Mouse (Mus musculus) hindbrain, embryonic 16.5 days (tissue): ENCODE results near the gene P2rx5. TPM values are rescaled to one million over a fixed set of nuclear protein-coding genes. Genes with fewer than 3 reads are reported as not detected.

Experiments
- ATAC-seq: fragments of 200-750 bp; cut with Nextera tagmentation; 2 replicates; pipeline ENCODE4 v1.8.0; 2017; ENCODE audit warnings: moderate TSS enrichment, moderate library complexity
- H3K27ac ChIP-seq: fragments of 300-500 bp; sonication (generic); 2 replicates; pipeline ENCODE4 v1.5.1; 2014; ENCODE audit warnings: low read depth, mild to moderate bottlenecking, control low read depth, low read length, moderate library complexity
- H3K27me3 ChIP-seq: fragments of 300-500 bp; sonication (generic); replicated peaks from 2 replicates; pipeline ENCODE4 v1.6.1; 2014; ENCODE audit warnings: low read length; ENCODE audit not compliant: control insufficient read depth, insufficient read depth
- H3K36me3 ChIP-seq: fragments of 300-500 bp; sonication (generic); 2 replicates; pipeline ENCODE4 v1.6.1; 2014; ENCODE audit warnings: mild to moderate bottlenecking, low read length, moderate library complexity, mixed read lengths; ENCODE audit not compliant: control insufficient read depth, insufficient read depth
- H3K4me1 ChIP-seq: fragments of 300-500 bp; sonication (generic); 2 replicates; pipeline ENCODE4 v1.6.1; 2014; ENCODE audit warnings: low read depth, low read length; ENCODE audit not compliant: control insufficient read depth, insufficient read depth
- H3K4me2 ChIP-seq: fragments of 300-500 bp; sonication (generic); 2 replicates; pipeline ENCODE4 v1.6.1; 2014; ENCODE audit warnings: mild to moderate bottlenecking, low read length, control low read depth, moderate library complexity
- H3K4me3 ChIP-seq: fragments of 300-500 bp; sonication (generic); 2 replicates; pipeline ENCODE4 v1.5.1; 2014; ENCODE audit warnings: mild to moderate bottlenecking, low read length, control low read depth, moderate library complexity
- H3K9ac ChIP-seq: fragments of 300-500 bp; sonication (generic); 2 replicates; pipeline ENCODE4 v1.6.1; 2014; ENCODE audit warnings: low read depth, mild to moderate bottlenecking, control low read depth, low read length, moderate library complexity
- H3K9me3 ChIP-seq: fragments of 300-500 bp; sonication (generic); 2 replicates; pipeline ENCODE4 v1.6.1; 2014; ENCODE audit warnings: mild to moderate bottlenecking, low read length, moderate library complexity; ENCODE audit not compliant: control insufficient read depth
- WGBS: fragments of 180-500 bp; shearing (Covaris S2); extraction: QIAGEN DNeasy Blood & Tissue Kit; methylation state at CpG from one replicate; pipeline ENCODE4 v1.1.7; 2014; 5-methylcytosine and 5-hydroxymethylcytosine counted together
- polyA plus RNA-seq: library from polyadenylated mRNA; unstranded; fragments of >200 nt; fragmentation: Nextera tagmentation; extraction: Ambion mirVana; gene quantifications from 2 replicates; pipeline ENCODE4 v1.2.1, GENCODE M21; 2015

Gene P2rx5
- 0.39 and 0.60 TPM in 2 replicates for polyA plus RNA-seq

DNA sequence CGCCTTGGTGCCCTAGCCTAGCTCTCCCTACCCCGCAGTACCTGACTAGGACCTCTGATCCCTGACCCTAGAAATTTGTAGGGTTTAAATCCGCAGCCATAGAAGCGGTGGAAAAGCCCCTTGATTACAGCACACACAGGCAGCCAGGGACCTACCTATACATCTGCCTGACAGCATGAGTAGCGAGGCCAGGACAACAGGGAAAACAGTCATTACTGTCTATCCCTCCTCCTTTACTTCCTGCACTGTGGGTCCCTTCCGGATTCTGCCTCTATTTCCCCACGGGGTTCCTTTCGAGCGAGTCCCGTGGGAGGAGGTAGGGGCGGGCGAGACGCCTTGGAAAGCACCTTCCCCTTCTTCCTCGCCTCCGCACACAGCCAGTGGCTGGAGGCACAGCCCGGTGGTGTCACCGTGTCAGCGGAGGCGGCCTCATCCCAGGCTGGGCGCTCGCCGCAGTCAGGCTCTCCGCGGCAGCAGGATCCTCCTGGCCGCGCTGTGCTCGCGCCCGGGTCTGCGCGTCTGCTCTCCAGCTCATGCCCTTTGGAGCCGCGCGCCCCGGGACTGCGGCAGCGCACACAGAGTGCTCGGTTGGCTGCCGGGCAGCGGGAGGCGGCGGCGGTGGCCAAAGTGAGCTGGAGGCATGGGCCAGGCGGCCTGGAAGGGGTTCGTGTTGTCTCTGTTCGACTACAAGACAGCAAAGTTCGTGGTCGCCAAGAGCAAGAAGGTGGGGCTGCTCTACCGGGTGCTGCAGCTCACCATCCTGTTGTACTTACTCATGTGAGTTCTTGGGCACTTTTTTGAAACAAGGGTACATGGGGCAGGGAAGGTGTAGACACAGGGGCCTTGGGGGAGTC lies at the start of gene P2rx5:
Gene P2rx5 (plus strand): TSS at position 465 of the 854 bp plus-strand sequence.
- H3K27ac ChIP-seq = no peak within 1 kb of the TSS
- WGBS = 3% methylated on average over 49 of the region's 49 CpGs
- ATAC-seq = peak; percentile 81
- H3K9me3 ChIP-seq = no peaks in the 10 kb centered on the region
- H3K36me3 ChIP-seq = no peaks in the 10 kb centered on the region
- peak within 1 kb of the TSS; percentile 53 for H3K9ac ChIP-seq
- H3K27me3 ChIP-seq = peaks cover 8% of the 10 kb centered on the region; the same call in 1 of the 2 replicates
- H3K4me2 ChIP-seq = peak within 1 kb of the TSS; percentile 72
- peak within 1 kb of the TSS; percentile 44 for H3K4me3 ChIP-seq
- peaks cover 7% of the 10 kb centered on the region for H3K4me1 ChIP-seq

DNA sequence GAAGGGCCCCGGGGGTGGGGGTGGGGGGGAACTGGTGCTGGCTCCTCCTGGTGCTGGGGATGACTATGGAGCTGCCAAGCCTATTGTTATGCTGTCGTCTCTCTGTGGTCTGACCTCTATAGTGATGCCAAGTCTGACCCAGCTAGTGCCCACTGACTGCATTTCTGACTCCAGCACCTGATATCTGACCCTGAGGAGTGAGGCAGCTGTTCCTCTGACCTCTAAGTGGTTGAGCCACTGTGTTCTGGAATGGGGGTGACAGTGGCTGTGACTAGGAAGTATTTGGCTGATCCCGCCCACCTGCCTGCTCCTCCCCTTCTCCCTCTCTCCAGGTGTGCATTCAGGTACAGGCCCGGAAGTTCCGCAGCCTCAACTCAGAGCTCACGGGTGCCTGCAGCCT lies 48.8 kb upstream of the P2rx5 start:
- ATAC-seq = no peak
- Histone ChIP-seq H3K4me1 (no peaks in the 10 kb centered on the region), H3K36me3 (no peaks in the 10 kb centered on the region), H3K9me3 (no peaks in the 10 kb centered on the region), H3K27ac (no peak overlapping the region), H3K4me2 (no peak overlapping the region), H3K9ac (no peak overlapping the region), H3K27me3 (no peaks in the 10 kb centered on the region), H3K4me3 (no peak overlapping the region)
- 65% methylated on average over 6 of the region's 6 CpGs for WGBS

GRCm38 (mm10) chr11:73126495-73126894 lies 33.7 kb upstream of the P2rx5 start:
- 90% methylated on average over 6 of the region's 6 CpGs for WGBS
- no peak for ATAC-seq
- Histone ChIP-seq H3K4me2 (no peak overlapping the region), H3K9ac (no peak overlapping the region), H3K4me1 (no peaks in the 10 kb centered on the region), H3K27me3 (no peaks in the 10 kb centered on the region), H3K4me3 (no peak overlapping the region), H3K27ac (no peak overlapping the region), H3K9me3 (no peaks in the 10 kb centered on the region), H3K36me3 (no peaks in the 10 kb centered on the region)

- Histone ChIP-seq H3K4me2 (no peak overlapping the region), H3K9me3 (no peaks in the 10 kb centered on the region), H3K36me3 (no peaks in the 10 kb centered on the region), H3K27ac (no peak overlapping the region), H3K4me3 (no peak overlapping the region), H3K4me1 (no peaks in the 10 kb centered on the region), H3K9ac (no peak overlapping the region), H3K27me3 (no peaks in the 10 kb centered on the region)
- WGBS = 81% methylated on average over 7 of the region's 7 CpGs
- no peak for ATAC-seq
Measured at GRCm38 (mm10) chr11:73131020-73131419, 29.2 kb upstream of the P2rx5 start.

DNA sequence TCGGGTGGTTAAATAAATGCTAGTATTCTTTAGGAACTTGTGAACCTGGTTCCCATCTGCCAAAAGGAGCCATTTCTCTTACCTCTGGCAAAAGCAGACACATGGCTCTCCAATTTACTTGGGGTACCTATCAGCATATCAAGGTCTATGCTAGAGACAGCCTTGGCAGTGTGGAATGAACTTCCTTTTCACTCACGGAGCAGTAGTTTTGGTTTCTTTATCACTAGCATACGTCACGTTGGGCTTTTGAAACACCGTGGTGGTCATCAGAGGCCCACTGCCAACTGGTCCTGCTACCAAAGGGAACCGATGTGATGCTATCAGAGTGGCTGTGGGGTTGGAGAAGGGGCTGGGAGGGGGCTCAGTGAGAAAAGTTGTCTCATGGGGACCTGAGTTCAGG lies 27.2 kb upstream of the P2rx5 start:
- Histone ChIP-seq H3K9me3 (no peaks in the 10 kb centered on the region), H3K4me2 (no peak overlapping the region), H3K4me1 (peaks cover 4% of the 10 kb centered on the region), H3K27ac (no peak overlapping the region), H3K4me3 (no peak overlapping the region), H3K27me3 (no peaks in the 10 kb centered on the region), H3K36me3 (no peaks in the 10 kb centered on the region), H3K9ac (no peak overlapping the region)
- 98% methylated on average over 6 of the region's 6 CpGs for WGBS
- no peak for ATAC-seq

- no peaks in the 10 kb centered on the region for H3K27me3 ChIP-seq
- H3K9me3 ChIP-seq = no peaks in the 10 kb centered on the region
- H3K4me3 ChIP-seq = no peak overlapping the region
- H3K36me3 ChIP-seq = no peaks in the 10 kb centered on the region
- no peak overlapping the region for H3K4me2 ChIP-seq
- H3K4me1 ChIP-seq = peaks cover 4% of the 10 kb centered on the region
- no peak overlapping the region for H3K27ac ChIP-seq
- ATAC-seq = no peak
- no peak overlapping the region for H3K9ac ChIP-seq
- 95% methylated on average over 5 of the region's 5 CpGs for WGBS
Measured at GRCm38 (mm10) chr11:73134222-73134621, 26.0 kb upstream of the P2rx5 start.

DNA sequence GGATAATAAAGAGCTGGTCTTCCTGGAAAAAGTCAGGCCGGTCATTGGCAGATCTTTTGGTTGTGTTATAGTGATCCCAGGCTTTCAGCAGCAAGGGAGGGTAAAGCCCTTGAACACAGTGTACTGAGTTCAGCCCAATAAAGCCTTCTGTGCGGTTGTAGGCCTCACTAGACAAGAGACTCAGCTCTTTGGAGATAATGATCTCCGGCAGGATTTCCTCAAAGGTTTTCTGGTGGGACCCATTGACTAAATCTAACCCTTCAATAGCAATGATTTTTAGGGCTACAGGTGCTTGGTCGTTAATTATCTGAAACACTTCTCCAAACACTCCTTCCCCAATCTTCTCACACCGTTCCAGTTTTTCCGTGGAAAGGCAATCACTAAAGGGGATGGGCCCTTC lies 23.6 kb upstream of the P2rx5 start:
- Histone ChIP-seq H3K9ac (no peak overlapping the region), H3K9me3 (no peaks in the 10 kb centered on the region), H3K4me1 (peaks cover 4% of the 10 kb centered on the region), H3K4me3 (no peak overlapping the region), H3K36me3 (no peaks in the 10 kb centered on the region), H3K27me3 (no peaks in the 10 kb centered on the region), H3K27ac (no peak overlapping the region), H3K4me2 (peak overlapping the region; percentile 70)
- no peak for ATAC-seq
- 82% methylated on average over 6 of the region's 6 CpGs for WGBS

DNA sequence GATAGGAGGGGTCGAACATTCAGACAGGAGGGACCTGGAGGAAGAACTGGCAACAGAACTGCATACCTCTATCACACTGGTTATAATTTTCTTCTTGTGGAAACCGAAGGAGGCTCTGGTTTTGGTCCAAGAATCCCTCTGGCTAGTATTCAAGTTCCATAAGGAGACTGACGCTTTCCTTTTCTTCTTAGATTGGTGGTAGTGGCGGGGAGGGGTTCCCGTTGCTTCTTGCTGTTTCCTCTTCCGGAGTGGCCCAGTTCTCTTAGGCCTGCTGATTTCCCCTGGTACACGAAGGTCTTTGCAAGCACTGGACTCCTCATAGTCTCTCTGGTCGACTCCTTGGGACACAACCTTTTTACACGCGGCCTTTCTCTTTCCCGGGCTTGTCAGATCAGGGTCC lies 23.1 kb upstream of the P2rx5 start:
- 36% methylated on average over 11 of the region's 11 CpGs for WGBS
- Histone ChIP-seq H3K9me3 (no peaks in the 10 kb centered on the region), H3K36me3 (no peaks in the 10 kb centered on the region), H3K27ac (no peak overlapping the region), H3K4me2 (peak overlapping the region; percentile 70), H3K4me3 (peak overlapping the region; percentile 69), H3K9ac (peak overlapping the region; percentile 66; the same call in 1 of the 2 replicates), H3K27me3 (no peaks in the 10 kb centered on the region), H3K4me1 (peaks cover 4% of the 10 kb centered on the region)
- ATAC-seq = no peak

DNA sequence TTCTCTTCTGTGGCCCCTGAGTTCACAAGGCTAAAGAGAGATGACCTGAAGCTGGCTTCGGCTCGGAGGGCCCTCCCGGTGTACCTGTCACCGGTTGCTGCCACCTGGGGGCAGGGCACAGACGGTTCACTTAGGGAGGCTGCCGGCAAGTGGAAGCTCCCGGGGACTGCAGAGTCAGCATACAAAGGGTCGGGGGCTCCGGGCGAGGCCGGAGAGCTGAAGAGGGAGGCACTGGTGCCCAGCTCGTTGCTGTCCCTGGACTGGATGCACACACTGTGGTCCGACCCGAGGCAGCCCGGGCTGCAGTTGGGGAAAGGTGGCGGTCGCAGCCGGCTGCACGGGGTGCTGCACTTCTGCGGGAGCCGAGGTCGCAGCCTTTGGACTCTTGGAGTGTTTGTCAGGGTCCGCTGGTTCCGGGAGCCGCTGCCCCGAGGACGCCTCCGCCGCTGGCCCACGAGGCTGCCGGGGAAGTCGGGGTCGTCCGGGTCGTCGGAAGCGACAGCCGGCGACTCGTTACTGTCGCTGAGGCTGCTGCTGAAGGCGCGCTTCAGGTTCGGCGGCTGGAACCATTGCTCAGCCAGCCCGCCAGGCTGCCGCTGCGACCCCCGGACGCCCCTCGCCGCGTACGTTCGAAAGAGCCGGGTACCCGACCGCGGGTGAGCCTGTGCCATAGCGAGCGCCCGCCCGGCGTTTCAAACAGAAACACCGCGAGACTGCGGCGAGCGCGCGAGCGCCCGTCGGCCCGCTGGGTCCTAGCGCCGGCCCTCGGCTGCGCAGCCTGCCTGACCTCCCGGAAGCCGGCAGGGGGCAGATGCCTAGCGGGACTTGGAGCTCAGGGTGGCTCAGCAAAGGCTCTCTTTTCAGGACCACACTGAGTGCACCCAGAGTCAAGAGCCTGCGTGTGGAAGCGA lies 22.4 kb upstream of the P2rx5 start, which contains the start of gene Haspin:
Gene Haspin (minus strand): TSS at position 704 of the 911 bp plus-strand sequence.
- 1% methylated on average over 77 of the region's 84 CpGs for WGBS
- Histone ChIP-seq H3K9me3 (no peaks in the 10 kb centered on the region), H3K4me3 (peak within 1 kb of the TSS; percentile 69), H3K36me3 (no peaks in the 10 kb centered on the region), H3K4me1 (peaks cover 4% of the 10 kb centered on the region), H3K27ac (no peak within 1 kb of the TSS), H3K4me2 (peak within 1 kb of the TSS; percentile 70), H3K9ac (peak within 1 kb of the TSS; percentile 66), H3K27me3 (no peaks in the 10 kb centered on the region)
- ATAC-seq = peak; percentile 97
